Mouse (Mus musculus) left cerebral cortex, adult 8-10 months (tissue): ENCODE data around the gene Myt1l. TPM values are rescaled to one million over a fixed set of nuclear protein-coding genes. Genes with fewer than 3 reads are reported as not detected.

ENCODE experiments used
- DNase-seq, 2 experiments: peaks; one replicate each; pipeline ENCODE4 v3.0.0; 2022; ENCODE audit warnings: low spot score in 2 of 2
- total RNA-seq, 4 experiments: library from RNA; stranded (reverse); gene quantifications; 2 replicates each; pipeline ENCODE4 v1.2.4; 2022

The Myt1l gene
- total RNA-seq, 4 experiments from 2014 or later: 214 to 238 (median 221) TPM

- DNase-seq: peak in 1 of 2 experiments; percentile 50
These were observed 127.0 kb downstream of the Myt1l start for GRCm38 (mm10) chr12:29655197-29655632.

- no peak for DNase-seq
These were observed 127.5 kb downstream of the Myt1l start for GRCm38 (mm10) chr12:29655673-29656072.

DNA sequence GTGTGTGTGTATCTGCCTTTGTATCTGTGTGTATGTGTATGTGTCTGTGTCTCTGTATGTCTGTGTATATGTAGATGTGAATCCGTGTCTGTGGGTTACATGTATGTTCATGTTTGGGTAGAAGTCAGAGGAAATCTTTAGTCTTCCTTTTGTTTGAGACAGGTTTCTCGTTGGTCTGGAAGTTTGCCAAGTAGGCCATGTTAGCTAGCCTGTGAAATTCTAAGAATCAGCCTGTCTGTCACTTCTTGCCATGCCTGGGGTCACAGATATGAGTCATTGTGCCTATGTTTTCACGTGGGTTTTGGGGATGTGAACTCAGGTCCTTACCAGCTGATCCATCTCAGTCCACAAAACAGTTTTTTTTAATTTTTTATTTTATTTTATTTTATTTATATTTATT, 128.9 kb downstream of the Myt1l start:
- DNase-seq: no peak

DNA sequence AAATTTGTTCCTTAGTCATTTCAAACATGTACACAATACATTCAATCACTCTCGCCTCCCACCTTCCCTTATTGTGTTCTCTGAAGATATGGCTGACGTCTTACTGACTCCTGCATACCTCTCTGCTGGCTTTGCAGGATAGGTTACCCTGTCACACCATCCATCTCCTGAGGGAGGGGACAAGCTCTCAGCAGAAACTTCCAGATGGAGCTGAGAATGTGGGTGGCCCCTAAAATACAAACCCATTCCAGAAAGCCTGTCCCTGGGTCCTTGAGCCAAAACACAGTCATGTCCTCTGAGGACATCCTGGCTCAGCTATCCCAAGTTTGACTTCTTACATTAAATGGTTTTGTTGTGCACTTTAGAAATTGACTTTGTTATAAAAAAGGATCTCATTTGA, 129.7 kb downstream of the Myt1l start:
- no peak for DNase-seq

DNA sequence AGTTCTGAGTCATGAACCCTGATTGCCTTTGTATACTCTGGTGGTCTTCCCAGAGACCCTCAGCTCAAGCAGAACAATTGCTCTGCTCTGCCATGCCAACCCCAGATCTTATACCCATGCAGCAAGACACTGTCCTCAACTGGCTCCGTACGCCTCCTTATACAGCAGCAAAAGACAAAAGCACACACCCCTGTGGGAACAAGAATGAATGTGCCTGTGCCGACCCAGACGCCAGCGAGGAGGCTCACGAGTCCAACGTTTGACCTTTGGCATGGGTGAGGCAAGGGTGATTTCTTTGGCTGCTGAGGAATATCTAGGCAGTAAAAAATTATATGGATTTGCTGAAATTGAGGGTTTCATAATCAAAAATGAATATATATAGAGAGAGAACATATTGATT, 143.8 kb downstream of the Myt1l start:
- no peak for DNase-seq

GRCm38 (mm10) chr12:29675594-29676362, 147.6 kb downstream of the Myt1l start:
- no peak for DNase-seq

DNA sequence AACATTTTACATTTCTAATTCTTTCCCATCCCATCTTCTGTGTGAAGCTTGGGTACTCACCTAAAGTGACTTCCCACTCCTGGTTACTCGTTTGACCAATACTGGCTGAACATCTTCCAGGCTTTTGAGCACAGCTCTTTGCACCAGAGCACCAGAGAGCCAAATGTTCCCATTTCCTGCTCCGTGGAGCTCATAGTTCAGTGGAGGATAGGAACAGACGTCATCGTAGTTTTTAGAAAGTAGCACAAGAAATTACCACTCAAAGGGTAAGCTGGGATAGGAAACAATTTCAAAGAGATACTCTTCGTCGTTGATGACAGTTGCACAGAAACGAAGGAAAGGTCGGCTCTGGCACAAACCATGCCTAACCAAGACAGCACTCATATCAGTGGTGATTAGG, 154.2 kb downstream of the Myt1l start:
- no peak for DNase-seq

GRCm38 (mm10) chr12:29682946-29683345, 154.8 kb downstream of the Myt1l start:
- no peak for DNase-seq

GRCm38 (mm10) chr12:29686241-29686640, 158.1 kb downstream of the Myt1l start:
- no peak for DNase-seq

- no peak for DNase-seq
These were observed 163.4 kb downstream of the Myt1l start for GRCm38 (mm10) chr12:29691566-29691965.

- peak in 1 of 2 experiments; percentile 92 for DNase-seq
These were observed 167.0 kb downstream of the Myt1l start for GRCm38 (mm10) chr12:29695194-29695593.

DNA sequence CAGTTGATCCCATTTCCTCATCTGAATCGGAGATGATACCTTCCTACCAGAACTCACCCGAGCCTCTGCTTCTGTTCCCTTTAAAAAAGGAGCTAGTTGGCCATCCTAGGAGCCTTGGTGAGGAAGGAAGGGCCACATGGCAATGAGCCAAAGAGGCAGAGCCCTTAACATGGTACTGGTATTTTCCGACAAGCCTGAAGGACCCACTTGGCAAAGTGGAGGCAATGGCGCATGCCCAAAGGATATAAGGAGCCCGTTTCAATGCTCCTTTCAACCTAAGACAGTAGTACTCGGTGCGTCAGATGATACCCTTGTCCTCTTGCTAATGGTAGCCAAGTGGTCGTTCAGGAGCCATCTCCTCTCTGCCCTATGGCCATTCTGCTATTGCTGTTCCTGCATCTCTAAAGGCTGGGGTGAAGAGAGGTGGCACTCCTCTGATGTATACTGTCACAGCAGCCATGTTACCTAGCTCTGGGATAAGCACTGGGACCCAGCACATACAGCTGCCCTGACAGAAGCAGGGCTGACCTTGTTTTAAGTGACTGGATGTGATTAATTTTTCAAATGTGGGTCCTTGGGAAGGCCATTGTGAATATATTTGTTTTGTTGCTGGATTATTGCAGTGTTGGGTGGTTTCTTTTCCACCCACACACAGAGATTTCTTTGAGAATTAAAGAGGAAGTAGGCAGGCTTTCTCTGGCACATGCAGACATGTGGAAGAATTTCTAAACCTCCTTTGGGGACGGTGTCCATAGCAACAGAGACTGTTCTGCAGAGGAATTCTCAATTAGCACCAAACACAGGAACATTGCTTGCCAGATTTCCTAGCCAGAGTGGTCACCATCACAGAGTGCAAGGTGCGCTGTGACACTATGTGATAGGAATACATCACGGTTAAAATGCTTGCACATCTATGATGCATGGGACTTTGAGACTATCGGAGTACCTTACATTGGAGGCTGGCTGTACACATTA, 169.6 kb downstream of the Myt1l start:
- peak in 1 of 2 experiments; percentile 86 for DNase-seq

DNA sequence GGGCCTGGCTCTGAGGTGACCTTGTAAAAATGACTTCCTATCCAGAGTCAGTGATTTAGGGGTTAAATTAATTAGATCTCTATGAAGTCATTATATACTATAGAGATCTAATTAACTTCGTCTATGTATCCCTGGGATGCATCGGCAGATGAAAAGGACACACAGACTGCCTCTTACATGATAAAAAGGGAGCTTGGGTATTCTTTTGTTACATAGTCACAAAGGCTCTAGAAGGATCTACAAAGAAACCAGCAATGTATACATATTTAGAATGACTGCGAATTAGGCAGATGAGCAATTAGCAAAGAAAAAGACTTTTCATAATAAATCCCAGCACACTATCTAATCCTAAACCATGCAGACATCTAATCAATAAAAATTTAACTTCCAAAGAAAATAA, 170.4 kb downstream of the Myt1l start:
- no peak for DNase-seq

GRCm38 (mm10) chr12:29698976-29699375, 170.8 kb downstream of the Myt1l start:
- no peak for DNase-seq

DNA sequence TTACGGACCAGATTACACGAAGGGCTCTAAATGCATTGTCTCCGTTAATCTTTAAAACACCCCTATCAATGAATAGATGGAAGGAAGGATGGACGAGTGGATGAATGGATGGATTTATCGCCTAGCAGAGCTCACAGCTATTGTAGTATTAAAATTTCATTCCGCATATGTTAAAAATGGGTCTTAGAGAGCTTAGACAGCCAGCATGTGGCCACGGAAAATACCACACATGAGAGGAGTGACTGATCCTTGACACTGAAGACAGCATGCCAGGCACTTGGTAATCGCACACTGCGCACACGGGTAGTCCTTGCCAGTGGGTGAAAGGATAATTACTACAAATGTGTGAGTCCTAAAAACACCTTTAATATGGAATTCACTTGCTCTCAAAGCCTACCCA, 171.2 kb downstream of the Myt1l start:
- no peak for DNase-seq

GRCm38 (mm10) chr12:29700026-29700425, 171.8 kb downstream of the Myt1l start:
- no peak for DNase-seq

- no peak for DNase-seq
These were observed 172.9 kb downstream of the Myt1l start for GRCm38 (mm10) chr12:29701076-29701475.

DNA sequence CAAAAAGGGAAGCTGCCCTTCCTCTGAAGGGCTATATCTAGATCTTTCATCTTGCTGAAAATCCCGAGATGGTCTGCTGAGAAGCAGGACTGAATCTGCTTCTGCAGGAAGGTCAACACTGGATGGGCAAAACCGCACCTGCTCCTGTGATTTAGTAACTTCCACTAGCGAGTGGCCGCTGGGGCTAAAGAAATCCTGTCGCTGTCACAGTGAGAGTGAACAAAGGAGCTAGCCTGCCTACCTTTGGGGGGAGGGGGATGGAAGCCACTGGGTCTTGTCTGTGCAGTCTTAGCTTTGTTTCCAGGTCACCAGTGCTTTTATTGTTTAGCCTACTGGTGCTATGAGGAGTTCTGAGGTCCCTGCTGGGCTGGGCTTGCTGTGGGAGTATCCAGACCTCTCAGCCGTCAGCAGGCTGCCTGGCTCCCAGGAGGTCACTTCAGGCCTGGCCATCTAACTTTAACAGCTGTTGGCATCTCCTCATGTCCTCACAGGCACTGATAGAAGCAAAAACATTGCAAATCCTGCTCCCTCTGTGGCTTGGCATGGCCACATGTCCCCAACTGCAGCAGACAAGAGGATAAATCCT, 173.6 kb downstream of the Myt1l start:
- DNase-seq: no peak

- DNase-seq: peak in 1 of 2 experiments; percentile 52
These were observed 174.4 kb downstream of the Myt1l start for GRCm38 (mm10) chr12:29702626-29703025.

DNA sequence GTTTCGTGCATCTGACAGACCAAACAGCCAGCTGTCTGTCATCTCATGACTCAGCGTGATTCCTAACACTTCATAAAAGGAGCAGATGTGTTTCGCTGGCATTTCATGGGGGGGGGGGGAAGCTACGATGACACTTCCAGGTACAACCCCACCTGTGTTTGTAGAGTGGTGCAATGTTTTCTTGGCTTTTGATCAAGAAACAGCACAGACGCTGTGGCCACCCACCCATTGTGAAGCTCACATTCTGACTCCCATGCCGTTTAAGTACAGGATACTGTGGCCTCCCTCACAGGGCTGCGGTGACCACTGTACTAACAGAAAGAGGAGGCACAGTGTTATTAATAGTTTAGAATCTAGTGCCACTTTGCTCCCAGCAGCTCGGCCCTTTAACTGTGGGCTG, 175.4 kb downstream of the Myt1l start:
- no peak for DNase-seq

DNA sequence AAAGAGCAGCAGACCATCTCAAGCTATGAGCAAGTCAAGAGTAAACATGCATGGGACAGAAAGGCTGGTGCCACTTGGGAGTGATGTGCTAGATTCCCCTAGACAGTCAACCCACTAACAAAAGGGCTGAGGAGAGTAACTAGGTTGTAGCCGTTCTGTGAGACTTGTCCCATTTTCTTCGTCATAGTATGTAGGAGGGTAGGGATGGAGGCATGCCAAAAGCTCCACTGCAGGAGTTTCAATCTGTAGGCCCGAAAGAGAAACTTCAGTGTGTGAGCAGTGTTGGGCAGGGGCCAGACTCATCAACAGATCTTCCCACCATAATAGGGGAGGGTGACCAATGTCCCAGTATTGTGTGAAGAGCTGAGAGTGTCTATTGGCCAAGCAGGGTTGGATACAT, 178.9 kb downstream of the Myt1l start:
- peak in 1 of 2 experiments; percentile 60 for DNase-seq

- peak in 1 of 2 experiments; percentile 54 for DNase-seq
These were observed 180.0 kb downstream of the Myt1l start for GRCm38 (mm10) chr12:29708166-29708565.
